Mouse (Mus musculus) erythroblast, embryonic 14.5 days (primary cell): ENCODE data around the gene Mocs1.

Experiments
- GATA1 ChIP-seq: IDR thresholded peaks from 2 replicates; pipeline ENCODE4 v1.6.1; 2012; ENCODE audit warnings: low read length, inconsistent platforms, mixed read lengths
- TAL1 ChIP-seq: IDR thresholded peaks from 3 replicates; pipeline ENCODE4 v1.6.1; 2012; ENCODE audit warnings: low read length, inconsistent platforms, mixed read lengths

DNA sequence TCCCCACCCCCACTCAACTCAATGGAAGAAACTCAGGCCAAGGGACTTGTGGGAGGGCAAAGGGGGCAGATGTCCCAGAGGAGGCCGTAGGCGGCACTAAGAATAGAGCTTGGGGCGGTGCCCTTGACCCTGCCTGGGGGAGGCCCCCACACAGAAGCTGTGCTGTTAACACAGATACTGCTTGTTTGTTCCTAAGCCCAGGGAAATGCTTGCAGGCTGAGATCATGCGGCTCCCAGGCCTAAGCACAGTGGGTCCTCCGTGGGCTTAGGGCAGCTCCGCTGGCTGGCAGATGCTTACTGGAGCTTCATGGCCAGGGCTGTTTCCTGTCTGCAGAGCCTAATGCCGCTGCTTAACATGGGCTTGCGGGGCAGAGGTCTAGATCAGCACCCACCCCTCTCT, 44.5 kb downstream of the Mocs1 start:
- no peak for TF ChIP-seq GATA1
- no peak for TF ChIP-seq TAL1
